Mouse (Mus musculus): Measurements from ENCODE around the gene Mcrip1. TPM values are rescaled to one million over a fixed set of nuclear protein-coding genes. Genes with fewer than 3 reads are reported as not detected.
"Not testable (repeated sequence)": the region's sequence is repeated elsewhere in the genome, so short reads cannot be mapped to it uniquely, and the experiment has no call there.

Gene Mcrip1
- total RNA-seq, 2 experiments from 2014 or later = 24.2 to 75.3 TPM

GRCm38 (mm10) chr11:120575940-120576339, 26.4 kb upstream of the Mcrip1 start:
- ATAC-seq (replicated peaks; ENCODE audit: poor library complexity) = no peak

- ATAC-seq (replicated peaks; ENCODE audit: poor library complexity) = no peak
Measured at GRCm38 (mm10) chr11:120575046-120575445, 25.5 kb upstream of the Mcrip1 start.

GRCm38 (mm10) chr11:120574278-120574600, 24.7 kb upstream of the Mcrip1 start:
- no peak for ATAC-seq (replicated peaks; ENCODE audit: poor library complexity)

GRCm38 (mm10) chr11:120573585-120574277, 24.2 kb upstream of the Mcrip1 start:
- no peak for ATAC-seq (replicated peaks; ENCODE audit: poor library complexity)

- ATAC-seq (replicated peaks; ENCODE audit: poor library complexity) = peak; percentile 79
Measured at GRCm38 (mm10) chr11:120572752-120573584, 23.4 kb upstream of the Mcrip1 start, which contains the start of gene P4hb. TSS of gene P4hb (minus strand) at chr11:120573253.

GRCm38 (mm10) chr11:120572417-120572751, 22.9 kb upstream of the Mcrip1 start:
- ATAC-seq (replicated peaks; ENCODE audit: poor library complexity) = no peak

GRCm38 (mm10) chr11:120571754-120572416, 22.4 kb upstream of the Mcrip1 start:
- no peak for ATAC-seq (replicated peaks; ENCODE audit: poor library complexity)

- peak; percentile 33 for ATAC-seq (replicated peaks; ENCODE audit: poor library complexity)
Measured at GRCm38 (mm10) chr11:120571122-120571521, 21.6 kb upstream of the Mcrip1 start.

GRCm38 (mm10) chr11:120568324-120568723, 18.8 kb upstream of the Mcrip1 start:
- ATAC-seq (replicated peaks; ENCODE audit: poor library complexity) = no peak

- ATAC-seq (replicated peaks; ENCODE audit: poor library complexity) = no peak
Measured at GRCm38 (mm10) chr11:120565114-120565513, 15.6 kb upstream of the Mcrip1 start.

- ATAC-seq (replicated peaks; ENCODE audit: poor library complexity) = no peak
Measured at GRCm38 (mm10) chr11:120562949-120563348, 13.4 kb upstream of the Mcrip1 start.

- ATAC-seq (replicated peaks; ENCODE audit: poor library complexity) = no peak
Measured at GRCm38 (mm10) chr11:120560952-120561728, 11.6 kb upstream of the Mcrip1 start.

- ATAC-seq (replicated peaks; ENCODE audit: poor library complexity) = not testable (repeated sequence)
Measured at GRCm38 (mm10) chr11:120558843-120559242, 9.3 kb upstream of the Mcrip1 start.

- ATAC-seq (replicated peaks; ENCODE audit: poor library complexity) = no peak
Measured at GRCm38 (mm10) chr11:120555260-120555659, 5.7 kb upstream of the Mcrip1 start.

- 0 out of 2 replicates have a peak, but pooled peaks have one; percentile 14 for ATAC-seq (replicated peaks; ENCODE audit: poor library complexity)
Measured at GRCm38 (mm10) chr11:120554834-120555233, 5.3 kb upstream of the Mcrip1 start.

- no peak for ATAC-seq (replicated peaks; ENCODE audit: poor library complexity)
Measured at GRCm38 (mm10) chr11:120552736-120553135, 3.2 kb upstream of the Mcrip1 start.

GRCm38 (mm10) chr11:120550810-120551440, 1.4 kb upstream of the Mcrip1 start, which contains the start of gene Ppp1r27:
TSS of gene Ppp1r27 (minus strand) at chr11:120551132.
- ATAC-seq (replicated peaks; ENCODE audit: poor library complexity) = no peak

GRCm38 (mm10) chr11:120549986-120550809, 671 bp upstream of the Mcrip1 start:
- ATAC-seq (replicated peaks; ENCODE audit: poor library complexity) = no peak

GRCm38 (mm10) chr11:120548786-120549167, 750 bp downstream of the Mcrip1 start:
- no peak for ATAC-seq (replicated peaks; ENCODE audit: poor library complexity)

- ATAC-seq (replicated peaks; ENCODE audit: poor library complexity) = no peak
Measured at GRCm38 (mm10) chr11:120548214-120548613, 1.3 kb downstream of the Mcrip1 start.
